Mouse (Mus musculus) small intestine, adult 2 months (tissue): ENCODE data around the gene Gstm4. TPM values are rescaled to one million over a fixed set of nuclear protein-coding genes. Genes with fewer than 3 reads are reported as not detected.
"Not testable (repeated sequence)": the region's sequence is repeated elsewhere in the genome, so short reads cannot be mapped to it uniquely, and the experiment has no call there.

ENCODE experiments used
- H3K27ac ChIP-seq: fragments of 200-500 bp; 2 replicates; pipeline ENCODE4 v1.5.1; 2012; ENCODE audit warnings: low read depth, low read length, control low read depth, inconsistent platforms; ENCODE audit not compliant: insufficient read depth
- H3K27me3 ChIP-seq: fragments of 200-500 bp; 2 replicates; pipeline ENCODE4 v1.6.1; 2012; ENCODE audit warnings: mild to moderate bottlenecking, moderate library complexity, low read length, inconsistent platforms; ENCODE audit not compliant: control insufficient read depth, insufficient read depth
- H3K36me3 ChIP-seq: fragments of 200-500 bp; 2 replicates; pipeline ENCODE4 v1.6.1; 2012; ENCODE audit warnings: mild to moderate bottlenecking, low read length, control low read depth, inconsistent platforms; ENCODE audit not compliant: control insufficient read depth, insufficient read depth
- H3K4me1 ChIP-seq: fragments of 200-500 bp; 2 replicates; pipeline ENCODE4 v1.6.1; 2012; ENCODE audit warnings: low read length, inconsistent platforms, mixed read lengths; ENCODE audit not compliant: control insufficient read depth, insufficient read depth, insufficient read length
- H3K4me3 ChIP-seq: fragments of 200-500 bp; 2 replicates; pipeline ENCODE4 v1.5.1; 2012; ENCODE audit warnings: low read depth, mild to moderate bottlenecking, control low read depth, inconsistent platforms, low read length, moderate library complexity
- CTCF ChIP-seq: fragments of 200-500 bp; IDR thresholded peaks from 2 replicates; pipeline ENCODE4 v1.5.1; 2012; ENCODE audit warnings: low read depth, mild to moderate bottlenecking, control low read depth, inconsistent platforms, low read length, moderate library complexity, mixed read lengths; ENCODE audit not compliant: insufficient replicate concordance, insufficient read length; ENCODE audit errors: extremely low read depth
- POLR2A ChIP-seq: fragments of 200-500 bp; IDR thresholded peaks from 2 replicates; pipeline ENCODE4 v1.6.1; 2012; ENCODE audit warnings: low read depth, mild to moderate bottlenecking, control low read depth, inconsistent platforms, low read length, moderate library complexity
- WGBS: fragments of 180-500 bp; shearing (Covaris S2); methylation state at CpG from one replicate; pipeline ENCODE4 v1.1.7; 2018; 5-methylcytosine and 5-hydroxymethylcytosine counted together
- polyA plus RNA-seq: library from polyadenylated mRNA; depleted of rRNA; stranded (reverse); fragments of >200 nt; gene quantifications from 2 replicates; pipeline ENCODE4 v1.2.3, GENCODE M21; 2012

Gstm4 gene
- polyA plus RNA-seq, 1 experiment: 5.6 TPM

GRCm38 (mm10) chr3:108025318-108025717 lies 19.4 kb downstream of the Gstm4 start:
- 31% methylated on average over 4 of the region's 4 CpGs for WGBS
- Histone ChIP-seq H3K4me1 (peaks cover 25% of the 10 kb centered on the region; the same call in 1 of the 2 replicates), H3K36me3 (no peaks in the 10 kb centered on the region), H3K4me3 (no peak overlapping the region), H3K27me3 (no peaks in the 10 kb centered on the region), H3K27ac (peak overlapping the region; percentile 28; the same call in 1 of the 2 replicates)
- TF ChIP-seq POLR2A (no peak), CTCF (no peak)

- Histone ChIP-seq H3K36me3 (no peaks in the 10 kb centered on the region), H3K4me1 (peaks cover 26% of the 10 kb centered on the region; the same call in 1 of the 2 replicates), H3K4me3 (no peak overlapping the region), H3K27ac (no peak overlapping the region), H3K27me3 (no peaks in the 10 kb centered on the region)
- TF ChIP-seq POLR2A (no peak), CTCF (no peak)
- WGBS: 31% methylated on average over 6 of the region's 6 CpGs
Observed at GRCm38 (mm10) chr3:108022650-108023049, 22.0 kb downstream of the Gstm4 start.

GRCm38 (mm10) chr3:108020351-108021022 lies 24.2 kb downstream of the Gstm4 start:
- 84% methylated on average over 11 of the region's 11 CpGs for WGBS
- peaks cover 24% of the 10 kb centered on the region; the same call in 1 of the 2 replicates for H3K4me1 ChIP-seq
- H3K36me3 ChIP-seq, H3K27ac ChIP-seq, H3K4me3 ChIP-seq, H3K27me3 ChIP-seq: not testable (repeated sequence)

GRCm38 (mm10) chr3:108019226-108019625 lies 25.5 kb downstream of the Gstm4 start:
- 88% methylated on average over 3 of the region's 3 CpGs for WGBS
- not testable (repeated sequence) for H3K27me3 ChIP-seq, H3K36me3 ChIP-seq, H3K4me3 ChIP-seq, H3K27ac ChIP-seq
- H3K4me1 ChIP-seq: peaks cover 20% of the 10 kb centered on the region; the same call in 1 of the 2 replicates

GRCm38 (mm10) chr3:108018190-108018820 lies 26.4 kb downstream of the Gstm4 start:
- Histone ChIP-seq H3K4me1 (peaks cover 29% of the 10 kb centered on the region; the same call in 1 of the 2 replicates), H3K4me3 (peak overlapping the region; percentile 68), H3K27me3 (no peaks in the 10 kb centered on the region), H3K27ac (peak overlapping the region; percentile 76), H3K36me3 (no peaks in the 10 kb centered on the region)
- TF ChIP-seq POLR2A (no peak), CTCF (no peak)
- 11% methylated on average over 14 of the region's 14 CpGs for WGBS

- WGBS: under 1% methylated on average over 31 of the region's 31 CpGs
- H3K27me3 ChIP-seq: no peaks in the 10 kb centered on the region
- TF ChIP-seq POLR2A (peak; percentile 47; the same call in 1 of the 2 replicates), CTCF (peak; percentile 85)
- H3K4me3 ChIP-seq: peak within 1 kb of the TSS; percentile 68
- peak within 1 kb of the TSS; percentile 89 for H3K27ac ChIP-seq
- H3K36me3 ChIP-seq: no peaks in the 10 kb centered on the region
- H3K4me1 ChIP-seq: peaks cover 28% of the 10 kb centered on the region; the same call in 1 of the 2 replicates
Observed at GRCm38 (mm10) chr3:108017473-108018189, 27.1 kb downstream of the Gstm4 start, which contains the start of gene Gstm1. Gene Gstm1, minus strand, starts transcription at chr3:108017973.

GRCm38 (mm10) chr3:108016468-108016867 lies 28.2 kb downstream of the Gstm4 start:
- H3K36me3 ChIP-seq, H3K27me3 ChIP-seq, H3K27ac ChIP-seq: not testable (repeated sequence)
- 90% methylated on average over 5 of the region's 5 CpGs for WGBS
- Histone ChIP-seq H3K4me1 (peaks cover 24% of the 10 kb centered on the region; the same call in 1 of the 2 replicates), H3K4me3 (peak overlapping the region; percentile 1)
